Mouse (Mus musculus): ENCODE results near the gene BC005537.
A peak's percentile ranks its signal among the peaks of the same experiment; 100 is the strongest.

GRCm38 (mm10) chr13:24800674-24801307 is 666 bp upstream of the BC005537 start:
- TF ChIP-seq CTCF (IDR thresholded peaks at IDR 0.05; ENCODE audit: borderline replicate concordance, extremely low read depth, insufficient read depth, insufficient read length) (no peak), POLR2A (IDR thresholded peaks at IDR 0.05; ENCODE audit: borderline replicate concordance, extremely low read depth, insufficient read depth, insufficient read length, poor library complexity, severe bottlenecking) (peak; percentile 94)

All from brain, embryonic 14.5 days (tissue).